Mouse (Mus musculus) hindbrain, embryonic 11.5 days (tissue): Measurements from ENCODE around the gene Zfp799. TPM values are rescaled to one million over a fixed set of nuclear protein-coding genes. Genes with fewer than 3 reads are reported as not detected.
"Not testable (repeated sequence)": the region's sequence is repeated elsewhere in the genome, so short reads cannot be mapped to it uniquely, and the experiment has no call there.

ENCODE experiments used
- ATAC-seq: fragments of 200-750 bp; cut with Nextera tagmentation; 2 replicates; pipeline ENCODE4 v1.8.0; 2017; ENCODE audit warnings: mild to moderate bottlenecking, moderate TSS enrichment, moderate library complexity; ENCODE audit not compliant: low FRiP score
- DNase-seq: peaks from one replicate; pipeline ENCODE4 v3.0.0-alpha.2; 2015; ENCODE audit warnings: low spot score
- H3K27ac ChIP-seq: fragments of 300-500 bp; sonication (generic); 2 replicates; pipeline ENCODE4 v1.5.1; 2014; ENCODE audit warnings: mild to moderate bottlenecking, low read depth, low read length
- H3K27me3 ChIP-seq: fragments of 300-500 bp; sonication (generic); 2 replicates; pipeline ENCODE4 v1.6.1; 2014; ENCODE audit warnings: mild to moderate bottlenecking, low read length, moderate library complexity, mixed read lengths; ENCODE audit not compliant: control insufficient read depth, insufficient read depth
- H3K36me3 ChIP-seq: fragments of 300-500 bp; sonication (generic); 2 replicates; pipeline ENCODE4 v1.6.1; 2014; ENCODE audit warnings: mild to moderate bottlenecking, low read length, moderate library complexity, mixed read lengths; ENCODE audit not compliant: control insufficient read depth, insufficient read depth
- H3K4me1 ChIP-seq: fragments of 300-500 bp; sonication (generic); replicated peaks from 2 replicates; pipeline ENCODE4 v1.6.1; 2014; ENCODE audit warnings: low read length, mixed read lengths; ENCODE audit not compliant: control insufficient read depth, insufficient read depth
- H3K4me2 ChIP-seq: fragments of 300-500 bp; sonication (generic); replicated peaks from 2 replicates; pipeline ENCODE4 v1.6.1; 2014; ENCODE audit warnings: mild to moderate bottlenecking, low read depth, low read length
- H3K4me3 ChIP-seq: fragments of 300-500 bp; sonication (generic); 2 replicates; pipeline ENCODE4 v1.5.1; 2014; ENCODE audit warnings: low read depth, low read length
- H3K9ac ChIP-seq: fragments of 300-500 bp; sonication (generic); 2 replicates; pipeline ENCODE4 v1.6.1; 2014; ENCODE audit warnings: low read depth, low read length
- H3K9me3 ChIP-seq: fragments of 300-500 bp; sonication (generic); 2 replicates; pipeline ENCODE4 v1.6.1; 2016; ENCODE audit warnings: low read length; ENCODE audit not compliant: control insufficient read depth
- WGBS: fragments of 180-500 bp; shearing (Covaris S2); extraction: QIAGEN DNeasy Blood & Tissue Kit; methylation state at CpG from one replicate; pipeline ENCODE4 v1.1.7; 2014; 5-methylcytosine and 5-hydroxymethylcytosine counted together
- polyA plus RNA-seq: library from polyadenylated mRNA; unstranded; fragments of >200 nt; fragmentation: Nextera tagmentation; extraction: Ambion mirVana; gene quantifications from 2 replicates; pipeline ENCODE4 v1.2.1, GENCODE M21; 2014

The Zfp799 gene
- polyA plus RNA-seq = 20.3 and 24.4 TPM in 2 replicates

DNA sequence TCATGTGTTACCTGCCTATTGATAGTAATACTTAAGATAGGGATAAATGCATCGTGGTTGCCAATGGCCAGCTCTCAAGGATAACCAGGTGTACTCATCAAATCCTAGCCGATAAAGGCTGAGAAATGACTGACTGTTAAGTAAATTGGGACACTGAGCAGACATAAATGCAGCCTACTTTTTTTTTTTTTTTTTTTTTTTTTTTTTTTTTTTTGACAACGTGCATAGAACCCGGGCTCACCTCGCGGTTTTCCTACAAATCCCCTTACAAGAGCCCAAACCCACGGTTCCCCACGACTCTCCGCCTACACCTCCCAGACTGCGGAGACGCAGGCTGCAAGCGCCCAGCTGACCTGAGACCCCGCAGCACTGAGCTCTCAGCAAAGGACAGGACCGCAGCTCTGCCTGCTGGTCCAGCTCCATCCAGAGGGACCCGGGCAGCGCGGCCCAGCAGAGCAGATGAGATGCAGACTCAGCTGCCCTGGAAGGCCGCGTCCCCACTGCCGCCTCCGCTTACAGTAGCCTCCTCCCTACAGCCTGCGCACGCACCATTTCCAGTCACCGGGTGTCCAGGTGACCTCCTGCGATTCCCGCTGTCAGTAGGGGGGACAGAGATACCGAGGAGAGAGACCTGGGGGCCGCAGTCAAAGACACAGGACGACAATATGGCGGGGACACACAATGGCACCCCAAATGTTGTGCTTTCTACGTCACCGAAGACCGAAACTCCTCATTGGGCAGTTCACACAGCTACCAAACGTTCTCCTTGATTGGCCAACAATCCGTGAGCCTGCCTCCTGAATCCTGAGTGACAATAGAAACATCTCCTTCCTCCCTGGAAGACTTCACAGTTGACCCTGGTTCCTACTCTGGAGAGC, at the start of gene Zfp799:
TSS of gene Zfp799 (minus strand) at position 722 of the 878 bp plus-strand sequence.
- Histone ChIP-seq H3K4me1 (no peaks in the 10 kb centered on the region; the same call in 1 of the 2 replicates), H3K4me2 (peak within 1 kb of the TSS; percentile 67), H3K9ac (peak within 1 kb of the TSS; percentile 94), H3K36me3 (no peaks in the 10 kb centered on the region), H3K27me3 (no peaks in the 10 kb centered on the region), H3K4me3 (peak within 1 kb of the TSS; percentile 84), H3K9me3 (no peaks in the 10 kb centered on the region), H3K27ac (peak within 1 kb of the TSS; percentile 79)
- WGBS = 2% methylated on average over 35 of the region's 35 CpGs
- ATAC-seq (peak; percentile 98), DNase-seq (peak; percentile 86)

DNA sequence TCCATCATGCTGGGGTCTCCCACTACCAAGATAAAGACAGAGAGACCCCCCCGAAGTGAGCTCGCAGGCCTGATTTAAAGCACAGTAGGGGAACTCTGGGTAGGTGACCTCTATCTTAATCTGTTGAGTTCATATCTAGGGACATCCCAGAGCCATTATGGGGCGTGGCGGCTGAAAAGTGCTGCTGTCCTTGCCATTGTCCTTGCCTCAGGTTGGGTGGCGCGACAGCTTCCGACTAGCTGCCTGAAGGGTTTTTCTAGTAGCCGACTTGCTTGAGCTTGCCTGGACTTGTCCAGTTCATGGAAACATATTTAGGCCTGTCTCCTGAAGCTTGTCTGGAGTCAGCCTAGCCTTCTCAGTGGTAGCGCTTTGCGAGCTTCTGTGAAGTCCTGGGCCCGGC, 48.7 kb upstream of the Zfp799 start:
- DNase-seq (no peak), ATAC-seq (no peak)
- Histone ChIP-seq H3K27me3 (no peaks in the 10 kb centered on the region), H3K4me2 (no peak overlapping the region), H3K9ac (no peak overlapping the region), H3K36me3 (peaks cover 9% of the 10 kb centered on the region), H3K27ac (no peak overlapping the region), H3K4me3 (no peak overlapping the region), H3K9me3 (no peaks in the 10 kb centered on the region; the same call in 1 of the 2 replicates), H3K4me1 (no peaks in the 10 kb centered on the region)
- WGBS = 95% methylated on average over 11 of the region's 11 CpGs

DNA sequence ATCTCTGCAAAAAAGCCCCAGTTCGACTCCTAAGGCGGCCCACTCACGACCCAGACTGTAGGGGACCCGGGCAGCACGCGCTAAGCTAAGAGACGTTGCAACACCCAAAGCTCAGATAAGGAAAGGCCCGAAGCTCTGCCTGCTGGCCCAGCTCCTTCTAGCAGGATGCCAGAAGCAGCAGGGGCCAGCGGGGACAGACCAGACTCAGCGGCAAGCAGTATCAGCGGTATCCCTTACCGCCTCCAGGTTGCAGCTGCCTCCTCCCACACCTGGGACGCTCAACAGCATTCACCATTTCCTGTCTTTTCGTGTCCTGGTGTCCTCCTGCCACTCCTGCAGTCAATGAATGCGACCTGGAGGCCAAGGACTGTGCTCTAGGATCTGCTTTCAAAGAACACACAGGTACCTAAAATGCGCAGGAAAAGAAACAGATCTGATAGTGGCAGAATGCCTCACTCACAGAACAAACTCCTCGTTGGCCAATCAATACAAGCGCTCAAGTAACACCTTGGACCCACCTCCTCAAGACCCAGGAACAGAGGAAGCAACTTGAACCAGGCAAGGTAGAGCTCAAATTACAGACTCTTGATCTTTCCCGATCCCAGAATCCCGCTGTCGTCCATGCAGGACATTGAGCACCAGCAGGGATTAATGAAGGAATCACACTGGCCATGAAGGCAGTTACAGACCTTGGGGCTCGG, 47.6 kb upstream of the Zfp799 start:
- 0 out of 2 replicates have a peak overlapping the region, but pooled peaks have one; percentile 2 for H3K4me2 ChIP-seq
- H3K4me3 ChIP-seq = no peak overlapping the region
- WGBS = 13% methylated on average over 22 of the region's 22 CpGs
- H3K9me3 ChIP-seq = no peaks in the 10 kb centered on the region; the same call in 1 of the 2 replicates
- ATAC-seq (no peak), DNase-seq (no peak)
- no peak overlapping the region for H3K9ac ChIP-seq
- no peaks in the 10 kb centered on the region for H3K27me3 ChIP-seq
- no peak overlapping the region for H3K27ac ChIP-seq
- no peaks in the 10 kb centered on the region for H3K4me1 ChIP-seq
- 0 out of 2 replicates have a peak, but pooled peaks cover 3% of the 10 kb centered on the region for H3K36me3 ChIP-seq

DNA sequence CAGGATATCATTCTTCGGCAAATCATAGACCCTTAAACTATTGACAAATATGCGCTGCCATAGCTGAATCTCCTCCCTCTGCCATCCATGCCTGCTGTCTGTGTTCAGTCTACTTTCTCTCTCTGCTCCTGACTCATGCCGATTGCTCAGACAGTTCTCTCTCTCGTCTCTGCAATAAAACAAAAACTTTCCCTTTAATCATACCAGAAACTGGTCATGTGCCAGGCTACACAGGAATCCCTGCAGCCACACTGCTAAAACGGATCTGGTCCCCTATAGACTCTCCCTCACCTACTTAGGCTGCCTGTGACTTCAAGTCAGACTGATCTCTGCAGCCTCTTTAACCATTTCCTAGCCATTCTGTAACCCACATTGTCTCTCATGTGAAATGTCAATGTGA, 42.6 kb upstream of the Zfp799 start:
- Histone ChIP-seq H3K4me2 (no peak overlapping the region), H3K4me3 (no peak overlapping the region), H3K36me3 (no peaks in the 10 kb centered on the region), H3K9ac (no peak overlapping the region), H3K9me3 (no peaks in the 10 kb centered on the region), H3K27me3 (no peaks in the 10 kb centered on the region), H3K4me1 (no peaks in the 10 kb centered on the region), H3K27ac (no peak overlapping the region)
- DNase-seq (no peak), ATAC-seq (no peak)
- WGBS = 73% methylated on average over 5 of the region's 5 CpGs

DNA sequence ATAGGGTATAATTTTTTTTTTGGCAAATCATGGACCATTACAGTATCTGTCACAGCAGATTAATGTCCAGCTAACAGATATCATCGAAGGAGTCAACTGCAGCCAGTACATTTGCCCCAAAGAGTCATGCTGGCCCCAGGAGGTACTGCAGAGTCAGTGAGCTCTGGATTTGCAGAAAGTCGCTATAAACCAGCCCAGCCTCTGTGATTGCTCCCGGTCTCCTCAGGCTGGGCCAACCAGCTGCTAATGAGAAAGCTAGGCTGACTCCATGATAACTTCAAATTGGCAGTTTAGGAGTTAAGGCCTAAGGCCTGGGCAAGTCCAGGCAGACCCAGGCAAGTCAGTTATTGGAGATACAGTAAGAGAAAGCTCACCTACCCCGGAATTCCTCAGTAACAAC, 42.0 kb upstream of the Zfp799 start:
- ATAC-seq (no peak), DNase-seq (no peak)

DNA sequence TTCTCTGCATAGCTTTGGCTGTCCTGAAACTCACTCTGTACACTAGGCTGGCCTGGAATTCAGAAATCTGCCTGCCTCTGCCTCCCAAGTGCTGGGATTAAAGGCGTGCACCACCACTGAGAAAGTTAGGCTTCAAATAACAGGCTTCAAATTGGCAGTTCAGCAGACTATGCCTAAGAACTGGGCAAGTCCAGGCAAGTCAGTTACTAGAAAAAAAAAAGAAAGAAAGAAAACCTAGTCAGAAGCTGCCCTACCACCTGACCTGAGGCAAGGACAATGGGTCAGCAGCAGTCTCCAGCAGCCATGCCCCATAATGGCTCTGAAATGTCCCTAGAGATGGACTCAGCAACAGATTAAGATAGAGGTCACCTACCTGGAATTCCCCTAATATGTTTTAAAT, 41.4 kb upstream of the Zfp799 start:
- no peak overlapping the region for H3K27ac ChIP-seq
- no peaks in the 10 kb centered on the region for H3K4me1 ChIP-seq
- H3K36me3 ChIP-seq = no peaks in the 10 kb centered on the region
- no peaks in the 10 kb centered on the region for H3K27me3 ChIP-seq
- H3K9ac ChIP-seq = no peak overlapping the region
- no peak overlapping the region for H3K4me2 ChIP-seq
- ATAC-seq = no peak
- no peak for DNase-seq
- no peaks in the 10 kb centered on the region for H3K9me3 ChIP-seq
- 90% methylated on average over 1 of the region's 1 CpGs for WGBS
- no peak overlapping the region for H3K4me3 ChIP-seq

More for the DNA sequence above, 42.0 kb upstream of the Zfp799 start:
- Histone ChIP-seq H3K4me3 (no peak overlapping the region), H3K36me3 (no peaks in the 10 kb centered on the region), H3K4me1 (no peaks in the 10 kb centered on the region), H3K9me3 (no peaks in the 10 kb centered on the region), H3K4me2 (no peak overlapping the region), H3K27me3 (no peaks in the 10 kb centered on the region), H3K27ac (no peak overlapping the region), H3K9ac (no peak overlapping the region)
- WGBS = 83% methylated on average over 4 of the region's 4 CpGs

DNA sequence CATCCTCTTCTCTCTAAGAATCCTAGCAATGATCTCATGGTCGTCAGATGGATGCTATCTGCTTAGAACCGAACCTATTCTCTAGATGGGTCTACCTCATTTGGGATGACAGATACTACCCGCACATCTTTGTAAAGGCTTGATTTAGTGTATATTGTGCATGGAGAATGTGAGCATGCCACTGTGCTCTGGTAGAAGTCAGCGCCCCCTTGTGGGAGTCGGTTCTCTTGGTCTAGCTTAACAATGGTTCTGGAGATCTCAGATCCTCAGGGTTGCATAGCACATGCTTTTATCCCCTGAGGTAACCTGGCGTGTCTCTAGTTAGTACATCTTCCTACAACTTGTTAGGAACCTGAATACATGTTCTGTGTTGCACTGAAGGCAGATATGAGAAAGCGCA, 37.2 kb upstream of the Zfp799 start:
- H3K4me1 ChIP-seq, DNase-seq, H3K27me3 ChIP-seq, ATAC-seq, H3K9ac ChIP-seq, H3K36me3 ChIP-seq, H3K4me3 ChIP-seq, H3K27ac ChIP-seq, H3K9me3 ChIP-seq, H3K4me2 ChIP-seq: not testable (repeated sequence)
- WGBS = 54% methylated on average over 4 of the region's 7 CpGs

DNA sequence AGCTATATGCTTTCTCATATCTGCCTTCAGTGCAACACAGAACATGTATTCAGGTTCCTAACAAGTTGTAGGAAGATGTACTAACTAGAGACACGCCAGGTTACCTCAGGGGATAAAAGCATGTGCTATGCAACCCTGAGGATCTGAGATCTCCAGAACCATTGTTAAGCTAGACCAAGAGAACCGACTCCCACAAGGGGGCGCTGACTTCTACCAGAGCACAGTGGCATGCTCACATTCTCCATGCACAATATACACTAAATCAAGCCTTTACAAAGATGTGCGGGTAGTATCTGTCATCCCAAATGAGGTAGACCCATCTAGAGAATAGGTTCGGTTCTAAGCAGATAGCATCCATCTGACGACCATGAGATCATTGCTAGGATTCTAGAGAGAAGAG, 26.7 kb upstream of the Zfp799 start:
- H3K4me2 ChIP-seq, H3K36me3 ChIP-seq, H3K27ac ChIP-seq, H3K4me1 ChIP-seq, H3K9ac ChIP-seq, H3K9me3 ChIP-seq, H3K4me3 ChIP-seq, H3K27me3 ChIP-seq, ATAC-seq, DNase-seq: not testable (repeated sequence)
- WGBS = 66% methylated on average over 2 of the region's 6 CpGs
